Mouse (Mus musculus) brain, embryonic 18.5 days (tissue): Measurements from ENCODE around the gene Hist1h2ab.
"Not testable (repeated sequence)": the region's sequence is repeated elsewhere in the genome, so short reads cannot be mapped to it uniquely, and the experiment has no call there.

Experiments used
- DNase-seq: peaks from one replicate; pipeline ENCODE4 v3.0.0-alpha.2; 2012; ENCODE audit warnings: low read depth, low spot score

Hist1h2ab gene

GRCm38 (mm10) chr13:23753314-23754078 is 2.6 kb downstream of the Hist1h2ab start:
- no peak for DNase-seq

GRCm38 (mm10) chr13:23755000-23755399 is 4.1 kb downstream of the Hist1h2ab start:
- DNase-seq, result no peak

GRCm38 (mm10) chr13:23756790-23757189 is 5.9 kb downstream of the Hist1h2ab start, which contains the start of gene Hist1h4b:
Hist1h4b (plus strand) TSS chr13:23757013.
- peak; percentile 94 for DNase-seq

DNA sequence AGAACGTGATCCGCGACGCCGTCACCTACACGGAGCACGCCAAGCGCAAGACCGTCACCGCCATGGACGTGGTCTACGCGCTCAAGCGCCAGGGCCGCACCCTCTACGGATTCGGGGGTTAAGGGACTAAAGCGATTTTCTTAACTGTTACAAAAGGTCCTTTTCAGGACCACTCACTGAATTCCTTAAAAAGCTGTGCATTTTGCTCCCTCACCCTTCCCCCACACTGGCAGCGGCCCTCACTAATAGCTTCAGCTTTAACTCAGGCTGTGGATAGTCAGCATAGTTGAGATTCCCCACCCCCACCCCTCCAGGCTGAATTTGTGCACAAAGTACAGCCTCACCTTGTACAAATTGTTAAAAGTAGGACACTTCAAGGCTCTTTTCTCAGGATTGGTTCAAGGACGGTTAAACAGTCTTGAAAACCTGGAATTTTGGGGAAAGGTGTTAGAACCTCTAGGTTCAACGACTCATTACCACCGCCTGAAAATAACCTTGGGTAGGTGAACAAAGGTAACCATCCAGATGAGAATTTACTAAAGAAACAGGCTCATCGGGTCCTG is 6.4 kb downstream of the Hist1h2ab start:
- DNase-seq, result no peak

DNA sequence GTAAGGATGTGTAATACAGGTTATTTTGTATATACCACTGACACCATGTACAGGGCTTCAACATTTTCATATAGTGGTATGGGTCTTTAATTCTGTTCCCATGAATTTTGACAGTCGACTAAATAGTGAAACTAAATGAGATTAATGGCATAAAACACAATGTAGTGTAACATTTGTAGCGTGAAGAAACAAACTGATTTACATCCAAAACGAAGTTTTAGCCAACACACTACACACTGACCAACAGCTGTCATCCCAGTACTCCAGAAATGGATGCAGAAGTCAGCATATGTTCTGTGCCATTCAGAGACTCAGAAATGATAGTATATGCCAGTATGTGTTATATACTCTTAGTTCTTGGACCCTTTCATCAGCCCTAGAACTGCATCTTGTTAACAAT is 7.0 kb downstream of the Hist1h2ab start:
- no peak for DNase-seq

DNA sequence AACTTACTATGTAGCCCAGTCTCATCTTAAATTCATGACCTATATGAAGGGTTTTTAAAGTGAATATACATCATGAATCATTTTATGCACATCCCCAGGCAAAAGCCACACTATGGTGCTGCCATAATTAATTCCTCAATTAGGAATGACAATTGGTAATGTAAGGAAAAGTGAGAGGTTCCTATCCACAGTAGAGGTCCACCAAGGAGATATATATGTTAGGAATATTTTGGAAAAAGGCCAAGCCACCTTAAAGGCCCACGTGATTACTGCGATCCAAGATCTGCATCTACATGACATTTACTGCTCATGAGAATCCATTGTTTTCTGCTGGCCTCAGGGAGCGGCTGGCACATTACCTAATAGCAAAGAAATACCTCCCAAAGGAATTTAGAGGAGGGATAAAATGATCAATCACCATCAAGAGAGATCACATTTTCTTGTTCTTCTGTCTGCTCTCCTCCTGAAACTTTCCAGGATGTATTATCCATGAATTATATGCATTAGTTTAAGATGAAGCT is 8.4 kb downstream of the Hist1h2ab start:
- no peak for DNase-seq

DNA sequence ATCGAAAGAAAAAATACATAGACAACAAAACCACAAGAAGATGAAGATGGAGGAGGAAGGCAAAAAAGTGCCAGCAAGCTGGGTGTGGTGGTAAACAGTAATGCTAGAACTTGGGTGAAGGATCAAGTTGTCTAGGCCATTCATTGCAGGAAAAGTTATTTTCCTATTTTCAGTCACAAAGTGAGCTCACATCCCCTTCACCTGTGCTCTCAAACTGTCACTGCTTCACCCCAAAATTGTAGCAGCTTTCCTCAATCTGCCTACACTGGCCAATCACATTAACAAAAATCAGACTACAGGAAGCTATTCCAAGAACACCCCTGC is 9.0 kb downstream of the Hist1h2ab start:
- DNase-seq, result no peak

- DNase-seq, result no peak
These were observed 9.5 kb downstream of the Hist1h2ab start for GRCm38 (mm10) chr13:23760240-23760971.

DNA sequence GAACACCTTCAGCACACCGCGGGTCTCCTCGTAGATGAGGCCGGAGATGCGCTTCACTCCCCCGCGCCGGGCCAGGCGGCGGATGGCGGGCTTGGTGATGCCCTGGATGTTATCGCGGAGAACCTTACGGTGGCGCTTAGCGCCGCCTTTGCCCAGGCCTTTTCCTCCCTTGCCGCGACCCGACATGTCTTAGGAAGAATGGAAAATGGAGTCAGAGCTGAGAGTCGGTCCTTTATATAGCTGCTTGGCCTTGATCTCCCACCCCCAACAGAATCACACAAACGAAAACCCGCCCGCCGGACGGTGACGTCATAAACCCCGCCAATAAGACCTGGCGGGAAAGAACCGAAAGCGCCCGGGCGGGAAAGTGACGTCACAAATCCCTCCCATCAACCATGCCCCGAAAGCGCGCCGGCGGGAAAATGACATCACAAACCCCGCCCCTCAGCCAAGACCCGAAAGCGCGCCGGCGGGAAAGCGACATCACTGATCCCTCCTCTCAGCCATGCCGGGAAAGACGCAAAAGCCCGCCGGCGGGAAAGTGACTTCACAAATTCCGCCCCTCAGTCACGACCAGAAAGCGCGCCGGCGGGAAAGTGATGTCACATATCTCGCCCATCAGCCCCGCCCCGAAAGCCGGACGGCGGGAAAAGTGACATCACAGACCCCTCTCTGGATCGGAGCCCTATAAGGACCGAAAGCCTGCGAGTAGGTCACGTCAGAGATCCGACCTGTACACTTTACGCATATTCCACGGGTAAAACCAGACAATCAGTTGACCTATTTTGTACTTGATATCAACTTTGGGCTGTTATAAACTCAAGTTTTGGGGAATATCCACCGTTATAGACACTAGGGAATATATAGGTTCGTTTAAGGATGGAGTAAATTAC is 10.3 kb downstream of the Hist1h2ab start, which contains the start of gene Hist1h4a:
Gene Hist1h4a (minus strand): TSS at position 259 of the 893 bp plus-strand sequence.
- peak; percentile 97 for DNase-seq

DNA sequence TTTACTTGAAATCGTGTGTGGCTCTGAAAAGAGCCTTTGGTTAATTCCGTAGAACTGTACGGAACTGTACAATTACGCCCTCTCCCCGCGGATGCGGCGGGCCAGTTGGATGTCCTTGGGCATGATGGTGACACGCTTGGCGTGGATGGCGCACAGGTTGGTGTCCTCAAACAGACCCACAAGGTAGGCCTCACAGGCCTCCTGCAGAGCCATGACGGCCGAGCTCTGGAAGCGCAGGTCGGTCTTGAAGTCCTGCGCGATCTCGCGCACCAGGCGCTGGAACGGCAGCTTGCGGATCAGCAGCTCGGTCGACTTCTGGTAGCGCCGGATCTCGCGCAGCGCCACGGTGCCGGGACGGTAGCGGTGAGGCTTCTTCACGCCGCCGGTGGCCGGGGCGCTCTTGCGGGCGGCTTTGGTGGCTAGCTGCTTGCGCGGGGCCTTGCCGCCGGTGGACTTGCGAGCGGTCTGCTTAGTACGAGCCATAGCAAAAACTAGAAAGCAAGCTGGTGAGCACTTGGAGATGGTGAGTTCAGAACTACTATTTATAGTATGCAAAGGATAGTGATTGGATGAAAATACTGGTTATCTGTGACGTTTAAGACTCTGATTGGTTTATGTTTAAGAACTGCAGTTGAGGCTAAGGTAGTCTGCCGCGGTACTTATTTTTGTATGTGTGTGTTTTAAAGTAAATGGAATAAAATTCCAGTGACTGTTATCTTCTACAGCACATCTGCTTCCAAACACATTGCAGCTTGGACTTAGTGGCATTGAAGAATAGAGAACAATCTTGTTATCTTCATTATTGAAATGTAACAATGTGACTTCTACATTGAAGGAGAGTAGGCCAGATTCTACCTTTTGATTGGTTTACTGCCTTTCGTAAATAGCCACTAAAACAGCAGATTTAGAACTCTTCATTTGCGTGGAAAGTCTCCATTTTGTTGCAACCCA is 11.2 kb downstream of the Hist1h2ab start, which contains the start of gene Hist1h3a:
Gene Hist1h3a (minus strand): TSS at position 516 of the 951 bp plus-strand sequence.
- not testable (repeated sequence) for DNase-seq

- no peak for DNase-seq
These were observed 12.3 kb downstream of the Hist1h2ab start for GRCm38 (mm10) chr13:23763242-23763585.

DNA sequence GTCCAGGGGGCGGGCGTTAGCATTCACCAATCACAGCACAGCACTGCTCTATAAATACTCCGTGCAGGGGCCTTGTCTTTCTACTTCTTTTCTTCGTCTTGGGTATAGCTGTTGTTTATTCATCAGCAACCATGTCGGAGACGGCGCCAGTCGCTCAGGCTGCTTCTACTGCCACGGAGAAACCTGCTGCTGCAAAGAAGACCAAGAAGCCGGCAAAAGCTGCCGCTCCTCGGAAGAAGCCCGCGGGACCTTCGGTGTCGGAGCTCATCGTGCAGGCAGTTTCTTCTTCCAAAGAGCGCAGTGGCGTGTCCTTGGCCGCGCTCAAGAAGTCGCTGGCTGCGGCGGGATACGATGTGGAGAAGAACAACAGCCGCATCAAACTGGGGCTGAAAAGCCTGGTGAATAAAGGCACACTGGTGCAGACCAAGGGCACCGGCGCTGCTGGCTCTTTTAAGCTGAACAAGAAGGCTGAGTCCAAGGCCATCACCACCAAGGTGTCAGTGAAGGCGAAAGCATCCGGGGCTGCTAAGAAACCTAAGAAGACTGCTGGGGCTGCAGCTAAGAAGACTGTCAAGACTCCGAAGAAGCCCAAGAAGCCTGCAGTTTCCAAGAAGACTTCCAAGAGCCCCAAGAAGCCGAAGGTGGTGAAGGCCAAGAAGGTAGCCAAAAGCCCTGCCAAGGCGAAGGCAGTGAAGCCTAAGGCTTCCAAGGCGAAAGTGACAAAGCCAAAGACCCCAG is 12.8 kb downstream of the Hist1h2ab start, which contains the start of gene Hist1h1a:
Gene Hist1h1a (plus strand): TSS at position 81 of the 738 bp plus-strand sequence.
- DNase-seq, result peak; percentile 84

- no peak for DNase-seq
These were observed 13.6 kb downstream of the Hist1h2ab start for GRCm38 (mm10) chr13:23764324-23765171.

DNA sequence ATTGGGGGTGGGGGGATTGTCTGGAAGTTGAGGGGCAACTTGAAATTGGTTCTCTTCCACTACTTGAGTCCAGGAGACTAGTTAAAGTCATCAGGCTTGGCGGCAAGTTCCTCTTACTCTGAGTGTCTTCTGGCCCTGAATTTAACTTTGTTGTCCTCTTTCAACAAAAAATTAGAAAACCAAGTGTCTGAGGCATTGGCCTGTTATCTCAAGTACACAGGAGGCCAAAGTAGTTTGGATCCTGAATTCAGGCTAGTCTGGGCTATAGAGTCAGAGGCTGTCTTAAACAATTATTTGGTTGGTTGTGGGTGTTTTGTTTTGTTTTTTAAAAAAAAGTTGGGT is 14.2 kb downstream of the Hist1h2ab start:
- DNase-seq, result no peak

GRCm38 (mm10) chr13:23766772-23767171 is 15.8 kb downstream of the Hist1h2ab start:
- DNase-seq, result no peak

DNA sequence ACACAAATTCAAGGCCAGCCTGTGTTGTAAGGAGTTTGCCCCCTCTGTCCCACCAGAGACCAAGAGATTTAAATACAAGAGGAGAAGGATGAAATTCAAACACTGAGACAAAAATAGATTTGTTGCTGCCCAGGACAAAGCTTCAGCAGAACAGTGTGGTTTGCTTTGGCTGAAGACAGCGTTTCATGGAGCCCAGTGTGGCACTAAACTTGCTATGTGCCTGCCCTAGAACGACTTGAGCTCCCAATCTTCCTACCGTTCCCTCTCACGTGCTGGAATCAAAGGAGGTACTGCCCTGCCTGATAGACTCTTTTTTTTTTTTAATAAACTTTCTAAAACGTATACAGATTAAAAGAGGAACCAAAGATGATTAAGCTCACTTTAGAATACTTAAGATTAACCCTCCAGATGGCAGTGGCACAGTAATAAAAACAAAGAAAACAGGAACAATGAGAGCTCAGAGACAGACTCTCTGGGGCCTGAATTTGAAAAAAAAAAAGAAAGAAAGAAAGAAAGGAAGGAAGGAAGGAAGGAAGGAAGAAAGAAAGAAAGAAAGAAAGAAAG is 18.0 kb downstream of the Hist1h2ab start:
- DNase-seq, result no peak

DNA sequence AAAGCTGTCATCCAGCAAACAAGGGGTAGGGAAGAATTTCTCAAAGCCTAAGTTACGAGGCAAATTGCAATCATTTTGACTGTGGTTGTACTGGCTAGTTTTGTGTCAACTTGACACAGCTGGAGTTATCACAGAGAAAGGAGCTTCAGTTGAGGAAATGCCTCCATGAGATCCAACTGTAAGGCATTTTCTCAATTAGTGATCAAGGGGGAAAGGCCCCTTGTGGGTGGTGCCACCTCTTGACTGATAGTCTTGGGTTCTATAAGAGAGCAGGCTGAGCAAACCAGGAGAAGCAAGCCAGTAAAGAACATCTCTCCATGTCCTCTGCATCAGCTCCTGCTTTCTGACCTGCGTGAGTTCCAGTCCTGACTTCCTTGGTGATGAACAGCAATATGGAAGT is 18.7 kb downstream of the Hist1h2ab start, which contains the start of gene Trim38:
Gene Trim38 (plus strand): TSS at position 301 of the 400 bp plus-strand sequence.
- not testable (repeated sequence) for DNase-seq
